Mouse (Mus musculus): ENCODE measurements around the gene Lnpk. TPM values are rescaled to one million over a fixed set of nuclear protein-coding genes. Genes with fewer than 3 reads are reported as not detected.
A peak's percentile ranks its signal among the peaks of the same experiment; 100 is the strongest.

The Lnpk gene
- polyA plus RNA-seq, 1 experiment from 2014 or later, result 55.8 TPM

DNA sequence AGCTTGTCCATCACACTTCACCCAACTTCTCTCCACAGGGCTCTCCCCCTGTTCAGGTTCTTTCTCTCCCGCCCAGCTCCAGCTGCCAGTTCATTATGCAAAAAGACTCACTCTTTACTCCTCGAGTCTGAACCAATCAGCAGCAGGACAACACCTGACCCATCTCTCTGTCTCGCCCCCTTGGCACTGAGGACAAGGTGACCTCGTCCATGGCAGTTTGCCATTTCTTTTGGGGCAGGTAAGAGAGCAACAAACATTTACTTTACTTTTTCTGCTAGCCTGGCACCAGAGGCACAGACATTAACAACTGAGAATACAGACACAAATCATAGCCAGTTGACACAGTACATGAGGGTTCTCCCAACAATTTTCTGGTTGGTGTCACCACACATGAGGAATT is 8.8 kb downstream of the Lnpk start:
- peaks cover 9% of the 10 kb centered on the region for H3K36me3 ChIP-seq
- no peaks in the 10 kb centered on the region for H3K4me1 ChIP-seq (replicated peaks)
- no peak overlapping the region for H3K4me3 ChIP-seq
- ATAC-seq (ENCODE audit: low FRiP score), result no peak
- no peak overlapping the region for H3K27ac ChIP-seq
- no peak overlapping the region for H3K4me2 ChIP-seq
- no peaks in the 10 kb centered on the region for H3K27me3 ChIP-seq
- no peak overlapping the region for H3K9ac ChIP-seq
- WGBS, result 70% methylated on average over 4 of the region's 4 CpGs
- no peaks in the 10 kb centered on the region for H3K9me3 ChIP-seq

GRCm38 (mm10) chr2:74559822-74560221 is 19.4 kb downstream of the Lnpk start:
- Histone ChIP-seq H3K36me3 (peaks cover 11% of the 10 kb centered on the region), H3K9ac (no peak overlapping the region), H3K27me3 (no peaks in the 10 kb centered on the region), H3K4me2 (no peak overlapping the region), H3K4me3 (no peak overlapping the region), H3K9me3 (no peaks in the 10 kb centered on the region), H3K4me1 (replicated peaks) (no peaks in the 10 kb centered on the region), H3K27ac (no peak overlapping the region)
- 92% methylated on average over 2 of the region's 2 CpGs for WGBS
- no peak for ATAC-seq (ENCODE audit: low FRiP score)

DNA sequence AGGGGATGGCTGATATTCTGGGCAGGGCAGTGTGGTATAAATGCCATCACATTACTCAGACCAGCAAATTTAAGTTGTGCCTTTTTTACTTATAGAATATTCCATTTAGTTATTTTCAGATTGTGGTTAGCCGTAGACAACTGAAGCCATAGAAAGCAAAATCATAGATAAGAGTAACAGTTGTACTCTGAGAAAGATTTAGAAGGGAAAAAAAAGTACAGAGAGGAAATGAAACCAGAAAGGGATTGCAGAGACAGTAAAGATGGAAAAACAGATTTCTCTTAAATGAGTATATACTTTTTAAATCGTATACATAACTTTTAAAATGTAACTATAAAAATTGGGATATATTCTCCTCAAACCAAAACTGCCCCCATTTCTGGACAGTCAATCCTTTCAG is 20.1 kb downstream of the Lnpk start:
- Histone ChIP-seq H3K9me3 (no peaks in the 10 kb centered on the region), H3K36me3 (peaks cover 15% of the 10 kb centered on the region), H3K27me3 (no peaks in the 10 kb centered on the region), H3K9ac (no peak overlapping the region), H3K4me2 (no peak overlapping the region), H3K4me1 (replicated peaks) (no peaks in the 10 kb centered on the region), H3K27ac (no peak overlapping the region), H3K4me3 (no peak overlapping the region)
- WGBS, result 95% methylated on average over 2 of the region's 2 CpGs
- no peak for ATAC-seq (ENCODE audit: low FRiP score)

DNA sequence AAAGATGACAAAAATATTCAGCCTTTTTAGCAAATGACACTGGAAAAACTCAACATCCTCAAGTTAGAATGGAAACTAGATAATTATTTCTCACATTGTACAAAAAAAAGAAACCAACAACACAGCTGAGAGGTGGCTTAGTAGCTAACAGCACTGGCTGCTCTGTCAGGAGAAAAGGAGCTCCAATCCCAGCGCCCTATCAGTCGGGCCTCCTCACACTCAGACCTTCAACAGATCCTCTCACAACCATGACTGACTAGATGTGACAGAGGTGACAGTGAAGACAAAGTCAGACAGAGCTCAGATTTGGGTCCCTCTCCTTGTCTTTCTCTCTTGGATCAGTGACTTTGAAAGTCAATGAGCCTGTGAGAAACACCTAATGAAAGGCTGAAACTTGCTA is 21.8 kb downstream of the Lnpk start:
- Histone ChIP-seq H3K4me1 (replicated peaks) (no peaks in the 10 kb centered on the region), H3K27me3 (no peaks in the 10 kb centered on the region), H3K9me3 (no peaks in the 10 kb centered on the region), H3K27ac (no peak overlapping the region), H3K4me3 (no peak overlapping the region), H3K36me3 (peaks cover 21% of the 10 kb centered on the region), H3K4me2 (no peak overlapping the region), H3K9ac (no peak overlapping the region)
- no peak for ATAC-seq (ENCODE audit: low FRiP score)
- WGBS, result 78% methylated on average over 2 of the region's 2 CpGs

DNA sequence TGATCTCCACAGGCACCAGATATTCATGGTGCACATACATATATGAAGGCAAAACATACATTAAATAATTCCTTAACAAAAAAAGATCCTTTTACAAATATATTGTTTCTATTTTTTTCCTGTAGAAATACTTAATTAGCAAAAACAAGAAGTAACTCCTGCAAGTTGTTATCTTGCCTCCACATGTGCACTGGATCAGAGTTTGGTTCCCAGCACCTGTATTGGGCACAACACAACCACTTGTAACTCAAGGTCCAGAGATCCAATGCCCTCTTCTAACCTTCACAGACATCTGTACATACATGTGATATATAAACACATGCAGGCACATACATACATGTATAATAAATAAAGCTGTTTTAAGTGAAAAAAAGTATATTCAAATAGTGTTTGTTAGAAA is 27.3 kb downstream of the Lnpk start:
- Histone ChIP-seq H3K27ac (no peak overlapping the region), H3K27me3 (no peaks in the 10 kb centered on the region), H3K4me3 (no peak overlapping the region), H3K4me1 (replicated peaks) (no peaks in the 10 kb centered on the region), H3K9me3 (no peaks in the 10 kb centered on the region), H3K9ac (no peak overlapping the region), H3K36me3 (peaks cover 16% of the 10 kb centered on the region), H3K4me2 (no peak overlapping the region)
- ATAC-seq (ENCODE audit: low FRiP score), result no peak

- WGBS, result 56% methylated on average over 2 of the region's 2 CpGs
- ATAC-seq (ENCODE audit: low FRiP score), result no peak
- Histone ChIP-seq H3K4me3 (no peak overlapping the region), H3K4me1 (replicated peaks) (no peaks in the 10 kb centered on the region), H3K27ac (no peak overlapping the region), H3K27me3 (no peaks in the 10 kb centered on the region), H3K9me3 (no peaks in the 10 kb centered on the region), H3K9ac (no peak overlapping the region), H3K4me2 (no peak overlapping the region), H3K36me3 (peaks cover 11% of the 10 kb centered on the region)
These were observed 30.9 kb downstream of the Lnpk start for GRCm38 (mm10) chr2:74548306-74548705.

DNA sequence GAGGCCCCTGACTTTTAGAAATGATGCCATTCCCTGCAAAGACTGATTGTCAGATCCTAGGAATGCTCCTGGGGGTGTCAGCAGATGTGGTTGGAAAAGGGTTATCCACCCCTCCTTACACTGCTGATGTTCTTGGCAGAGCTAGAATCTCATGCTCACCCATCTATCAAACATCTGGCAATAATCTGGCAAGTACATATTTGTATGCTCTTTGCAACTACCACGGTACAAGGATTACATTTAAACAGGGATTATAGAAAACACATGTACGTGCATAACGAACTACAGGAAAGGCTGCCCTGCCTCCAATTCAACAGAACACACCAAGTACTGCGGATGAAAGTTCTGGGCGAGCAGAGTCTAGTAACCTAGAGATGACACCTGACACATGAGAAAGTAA is 70.9 kb downstream of the Lnpk start:
- 84% methylated on average over 5 of the region's 5 CpGs for WGBS
- H3K27me3 ChIP-seq, result no peaks in the 10 kb centered on the region
- H3K36me3 ChIP-seq, result no peaks in the 10 kb centered on the region
- H3K4me3 ChIP-seq, result no peak overlapping the region
- no peak overlapping the region for H3K4me2 ChIP-seq
- H3K27ac ChIP-seq, result no peak overlapping the region
- no peaks in the 10 kb centered on the region for H3K9me3 ChIP-seq
- ATAC-seq (ENCODE audit: low FRiP score), result no peak
- peaks cover 5% of the 10 kb centered on the region; the same call in 1 of the 2 replicates for H3K4me1 ChIP-seq (replicated peaks)
- H3K9ac ChIP-seq, result no peak overlapping the region

- H3K4me1 ChIP-seq (replicated peaks), result peaks cover 5% of the 10 kb centered on the region; the same call in 1 of the 2 replicates
- H3K27me3 ChIP-seq, result no peaks in the 10 kb centered on the region
- H3K9me3 ChIP-seq, result no peaks in the 10 kb centered on the region
- WGBS, result 44% methylated on average over 8 of the region's 8 CpGs
- no peak overlapping the region for H3K4me2 ChIP-seq
- no peak overlapping the region for H3K9ac ChIP-seq
- H3K36me3 ChIP-seq, result no peaks in the 10 kb centered on the region
- no peak overlapping the region for H3K4me3 ChIP-seq
- ATAC-seq (ENCODE audit: low FRiP score), result no peak
- no peak overlapping the region for H3K27ac ChIP-seq
These were observed 72.8 kb downstream of the Lnpk start for GRCm38 (mm10) chr2:74506439-74506838.

DNA sequence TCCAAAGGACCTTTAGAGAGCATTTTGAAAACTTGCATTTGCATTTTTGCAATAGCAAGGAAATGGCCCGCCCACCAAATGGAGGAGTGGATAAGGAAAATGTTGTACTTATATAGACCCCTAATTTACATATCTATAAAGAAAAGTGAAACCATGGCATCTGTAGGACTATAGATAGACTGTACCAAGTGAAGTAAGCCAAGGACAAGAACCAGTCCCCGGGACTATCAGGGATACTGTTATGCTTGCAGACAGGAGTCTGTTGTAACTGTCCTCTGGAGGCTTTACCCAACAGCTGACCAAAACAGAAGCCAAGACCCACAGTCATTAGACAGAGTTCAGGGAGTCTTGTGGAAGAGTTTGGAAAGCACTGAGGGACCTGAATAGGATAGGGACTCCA is 78.9 kb downstream of the Lnpk start:
- ATAC-seq (ENCODE audit: low FRiP score), result no peak
- H3K9ac ChIP-seq, result no peak overlapping the region
- no peaks in the 10 kb centered on the region for H3K36me3 ChIP-seq
- 93% methylated on average over 2 of the region's 2 CpGs for WGBS
- H3K9me3 ChIP-seq, result no peaks in the 10 kb centered on the region
- no peaks in the 10 kb centered on the region for H3K27me3 ChIP-seq
- H3K4me1 ChIP-seq (replicated peaks), result no peaks in the 10 kb centered on the region; the same call in 1 of the 2 replicates
- no peak overlapping the region for H3K4me2 ChIP-seq
- no peak overlapping the region for H3K27ac ChIP-seq
- H3K4me3 ChIP-seq, result no peak overlapping the region

GRCm38 (mm10) chr2:74497851-74498250 is 81.4 kb downstream of the Lnpk start:
- 38% methylated on average over 5 of the region's 5 CpGs for WGBS
- ATAC-seq (ENCODE audit: low FRiP score), result no peak
- no peak overlapping the region for H3K4me3 ChIP-seq
- no peaks in the 10 kb centered on the region for H3K9me3 ChIP-seq
- H3K4me2 ChIP-seq, result no peak overlapping the region
- no peak overlapping the region for H3K27ac ChIP-seq
- H3K27me3 ChIP-seq, result no peaks in the 10 kb centered on the region
- no peak overlapping the region for H3K9ac ChIP-seq
- H3K36me3 ChIP-seq, result no peaks in the 10 kb centered on the region
- no peaks in the 10 kb centered on the region; the same call in 1 of the 2 replicates for H3K4me1 ChIP-seq (replicated peaks)

DNA sequence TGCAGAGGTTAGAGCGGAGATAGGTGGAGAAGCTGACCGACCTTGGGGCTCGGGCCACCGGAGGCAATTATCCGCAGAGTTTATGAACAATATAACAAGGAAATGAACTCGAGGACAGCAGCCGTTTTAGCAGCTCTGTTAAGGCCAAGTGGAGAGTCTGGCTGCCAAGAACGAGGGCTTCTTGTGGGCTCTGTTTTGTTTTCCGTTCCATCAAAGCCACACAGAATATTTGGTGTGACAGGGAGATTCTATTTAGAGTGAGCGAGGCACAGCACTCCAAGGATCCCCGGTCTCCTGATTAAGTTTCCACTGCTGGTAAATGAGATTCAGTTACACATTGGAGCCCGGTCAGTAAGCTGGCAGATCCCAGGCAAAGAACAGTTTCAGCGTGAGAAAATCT is 87.8 kb downstream of the Lnpk start:
- Histone ChIP-seq H3K9ac (no peak overlapping the region), H3K9me3 (no peaks in the 10 kb centered on the region), H3K4me3 (no peak overlapping the region), H3K36me3 (no peaks in the 10 kb centered on the region), H3K27ac (peak overlapping the region; percentile 36), H3K4me2 (no peak overlapping the region), H3K27me3 (no peaks in the 10 kb centered on the region), H3K4me1 (replicated peaks) (peaks cover 11% of the 10 kb centered on the region; the same call in 1 of the 2 replicates)
- no peak for ATAC-seq (ENCODE audit: low FRiP score)
- WGBS, result 71% methylated on average over 13 of the region's 13 CpGs

- peaks cover 11% of the 10 kb centered on the region; the same call in 1 of the 2 replicates for H3K4me1 ChIP-seq (replicated peaks)
- 0 out of 2 replicates have a peak, but pooled peaks have one; percentile 59 for ATAC-seq (ENCODE audit: low FRiP score)
- H3K4me3 ChIP-seq, result no peak overlapping the region
- H3K27ac ChIP-seq, result no peak overlapping the region
- 53% methylated on average over 1 of the region's 1 CpGs for WGBS
- H3K36me3 ChIP-seq, result no peaks in the 10 kb centered on the region
- H3K9me3 ChIP-seq, result no peaks in the 10 kb centered on the region
- H3K27me3 ChIP-seq, result no peaks in the 10 kb centered on the region
- H3K9ac ChIP-seq, result no peak overlapping the region
- no peak overlapping the region for H3K4me2 ChIP-seq
These were observed 89.0 kb downstream of the Lnpk start for GRCm38 (mm10) chr2:74490186-74490585.

GRCm38 (mm10) chr2:74488443-74488842 is 90.8 kb downstream of the Lnpk start:
- WGBS, result 31% methylated on average over 7 of the region's 7 CpGs
- ATAC-seq (ENCODE audit: low FRiP score), result no peak

More at GRCm38 (mm10) chr2:74488443-74488842, 90.8 kb downstream of the Lnpk start:
- no peaks in the 10 kb centered on the region for H3K36me3 ChIP-seq
- no peak overlapping the region for H3K9ac ChIP-seq
- H3K27me3 ChIP-seq, result no peaks in the 10 kb centered on the region
- H3K4me3 ChIP-seq, result no peak overlapping the region
- peaks cover 11% of the 10 kb centered on the region; the same call in 1 of the 2 replicates for H3K4me1 ChIP-seq (replicated peaks)
- no peak overlapping the region for H3K27ac ChIP-seq
- no peaks in the 10 kb centered on the region for H3K9me3 ChIP-seq
- H3K4me2 ChIP-seq, result no peak overlapping the region

Data from hindbrain, embryonic 13.5 days (tissue).